Mouse (Mus musculus): Measurements from ENCODE around the gene Ppp1r1c.
"Not testable (repeated sequence)": the region's sequence is repeated elsewhere in the genome, so short reads cannot be mapped to it uniquely, and the experiment has no call there.

Gene Ppp1r1c

GRCm38 (mm10) chr2:79744164-79744563 is 36.6 kb downstream of the Ppp1r1c start:
- no peak for DNase-seq (ENCODE audit: low spot score in 2 of 2)

GRCm38 (mm10) chr2:79751685-79752084 is 44.1 kb downstream of the Ppp1r1c start:
- DNase-seq (ENCODE audit: low spot score in 2 of 2), result no peak

- DNase-seq (ENCODE audit: low spot score in 2 of 2), result peak; percentile 6
Observed at GRCm38 (mm10) chr2:79760018-79760417, 52.4 kb downstream of the Ppp1r1c start.

GRCm38 (mm10) chr2:79762723-79763388 is 55.3 kb downstream of the Ppp1r1c start:
- no peak for DNase-seq (ENCODE audit: low spot score in 2 of 2)

- DNase-seq (ENCODE audit: low spot score in 2 of 2), result no peak
Observed at GRCm38 (mm10) chr2:79765032-79765431, 57.5 kb downstream of the Ppp1r1c start.

GRCm38 (mm10) chr2:79765723-79766122 is 58.1 kb downstream of the Ppp1r1c start:
- no peak for DNase-seq (ENCODE audit: low spot score in 2 of 2)

- DNase-seq (ENCODE audit: low spot score in 2 of 2), result no peak
Observed at GRCm38 (mm10) chr2:79768625-79769024, 61.0 kb downstream of the Ppp1r1c start.

GRCm38 (mm10) chr2:79770307-79770706 is 62.7 kb downstream of the Ppp1r1c start:
- no peak for DNase-seq (ENCODE audit: low spot score in 2 of 2)

GRCm38 (mm10) chr2:79774372-79774771 is 66.8 kb downstream of the Ppp1r1c start:
- peak; percentile 57 to 66 for DNase-seq (ENCODE audit: low spot score in 2 of 2)

GRCm38 (mm10) chr2:79777801-79778200 is 70.2 kb downstream of the Ppp1r1c start:
- DNase-seq (ENCODE audit: low spot score in 2 of 2), result no peak

- DNase-seq (ENCODE audit: low spot score in 2 of 2), result no peak
Observed at GRCm38 (mm10) chr2:79780772-79781171, 73.2 kb downstream of the Ppp1r1c start.

- peak; percentile 16 to 51 for DNase-seq (ENCODE audit: low spot score in 2 of 2)
Observed at GRCm38 (mm10) chr2:79785541-79786134, 78.1 kb downstream of the Ppp1r1c start.

GRCm38 (mm10) chr2:79786467-79786866 is 78.9 kb downstream of the Ppp1r1c start:
- DNase-seq (ENCODE audit: low spot score in 2 of 2), result no peak

- no peak for DNase-seq (ENCODE audit: low spot score in 2 of 2)
Observed at GRCm38 (mm10) chr2:79793186-79793585, 85.6 kb downstream of the Ppp1r1c start.

- DNase-seq (ENCODE audit: low spot score in 2 of 2), result no peak
Observed at GRCm38 (mm10) chr2:79797444-79797843, 89.9 kb downstream of the Ppp1r1c start.

GRCm38 (mm10) chr2:79798627-79799026 is 91.0 kb downstream of the Ppp1r1c start:
- no peak for DNase-seq (ENCODE audit: low spot score in 2 of 2)

GRCm38 (mm10) chr2:79815708-79816484 is 108.3 kb downstream of the Ppp1r1c start:
- DNase-seq (ENCODE audit: low spot score in 2 of 2), result no peak

GRCm38 (mm10) chr2:79819543-79819942 is 112.0 kb downstream of the Ppp1r1c start:
- DNase-seq (ENCODE audit: low spot score in 2 of 2), result no peak

GRCm38 (mm10) chr2:79825853-79826252 is 118.3 kb downstream of the Ppp1r1c start:
- no peak for DNase-seq (ENCODE audit: low spot score in 2 of 2)

GRCm38 (mm10) chr2:79839090-79839489 is 131.5 kb downstream of the Ppp1r1c start:
- DNase-seq (ENCODE audit: low spot score in 2 of 2), result no peak

- DNase-seq (ENCODE audit: low spot score in 2 of 2), result no peak
Observed at GRCm38 (mm10) chr2:79839513-79839912, 131.9 kb downstream of the Ppp1r1c start.

GRCm38 (mm10) chr2:79847396-79847795 is 139.8 kb downstream of the Ppp1r1c start:
- DNase-seq (ENCODE audit: low spot score in 2 of 2), result not testable (repeated sequence)

- no peak for DNase-seq (ENCODE audit: low spot score in 2 of 2)
Observed at GRCm38 (mm10) chr2:79856874-79857273, 149.3 kb downstream of the Ppp1r1c start.
